Mouse (Mus musculus): Measurements from ENCODE around the gene Slc38a10.

Gene Slc38a10

DNA sequence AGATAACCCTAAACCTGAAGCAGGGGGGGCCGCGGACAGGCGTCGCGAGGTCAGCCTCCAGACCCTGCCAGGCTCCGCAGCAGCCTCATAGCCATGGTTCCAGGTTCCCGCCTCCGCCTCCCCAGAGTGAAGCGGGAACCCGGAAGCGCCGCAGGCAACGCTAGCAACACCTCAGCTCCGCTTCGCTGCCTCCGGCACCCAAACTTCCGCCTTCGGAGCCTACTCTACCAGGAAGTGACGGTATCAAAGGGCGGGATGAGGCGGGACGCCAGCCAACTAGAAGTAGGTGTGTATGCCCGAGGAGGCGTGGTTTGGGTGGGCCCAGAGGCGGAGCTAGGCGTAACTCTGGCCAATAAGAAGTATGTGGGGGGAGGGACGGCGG, at the start of gene Slc38a10:
TSS of gene Slc38a10 (minus strand) at position 234 of the 382 bp plus-strand sequence.
- DNase-seq: peak; percentile 100

DNA sequence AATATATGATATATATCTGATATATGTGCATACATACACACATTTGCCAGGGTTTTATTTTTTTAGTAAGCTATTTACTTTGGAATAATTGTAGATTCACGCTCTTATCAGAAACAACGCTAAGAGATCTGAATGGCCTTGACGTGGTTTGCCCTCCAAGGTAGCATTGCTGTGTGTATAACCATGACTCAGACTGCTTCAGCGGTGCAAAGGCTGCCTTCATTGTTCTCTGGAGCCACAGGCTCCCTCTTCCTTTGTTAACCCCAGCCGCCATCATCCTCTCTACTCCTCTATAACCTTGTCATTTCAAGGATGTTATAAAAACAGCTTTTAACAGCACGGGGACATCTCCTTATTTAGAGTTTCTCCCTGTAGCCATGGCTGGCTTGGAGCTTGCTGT, 49.5 kb upstream of the Slc38a10 start:
- DNase-seq: no peak

DNA sequence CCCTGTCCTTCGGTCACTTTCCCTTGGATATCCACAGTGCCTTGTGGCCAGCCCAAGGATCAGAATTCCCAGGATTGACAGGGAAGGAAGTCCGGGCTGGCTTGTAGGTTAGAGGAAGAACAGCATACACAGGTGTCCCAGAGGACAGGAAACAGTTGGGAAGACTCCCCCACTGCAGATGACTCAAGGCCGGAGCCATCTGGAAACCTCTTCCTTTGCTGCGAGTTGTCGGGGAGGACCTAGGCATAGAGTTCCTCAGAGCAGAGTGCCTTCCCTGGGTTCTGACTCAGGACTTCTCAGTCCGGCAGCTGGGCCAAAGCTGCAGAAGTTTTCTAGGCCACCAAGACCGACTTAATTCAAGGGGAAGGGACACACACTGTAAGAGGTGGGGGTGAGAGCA, 48.6 kb upstream of the Slc38a10 start:
- DNase-seq: peak; percentile 98

DNA sequence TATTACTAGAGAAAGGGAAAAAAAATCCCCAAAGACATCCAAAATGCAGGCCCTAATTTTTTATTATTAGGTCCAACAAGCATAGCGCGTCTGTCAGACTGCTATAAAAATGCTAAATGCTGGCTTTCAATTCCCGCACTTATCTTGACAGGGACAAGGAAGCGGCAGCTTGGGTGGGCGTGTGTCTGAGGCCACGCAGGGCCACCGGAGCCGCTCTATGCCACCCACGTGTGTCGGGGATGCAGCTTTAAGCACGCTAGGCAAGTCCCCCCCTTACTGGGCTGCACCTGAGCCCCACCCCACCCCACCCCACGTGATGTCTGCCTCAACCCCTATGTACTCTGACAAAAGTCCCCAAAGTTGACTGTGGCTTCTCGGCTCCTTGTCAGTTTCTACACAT, 47.7 kb upstream of the Slc38a10 start:
- no peak for DNase-seq

DNA sequence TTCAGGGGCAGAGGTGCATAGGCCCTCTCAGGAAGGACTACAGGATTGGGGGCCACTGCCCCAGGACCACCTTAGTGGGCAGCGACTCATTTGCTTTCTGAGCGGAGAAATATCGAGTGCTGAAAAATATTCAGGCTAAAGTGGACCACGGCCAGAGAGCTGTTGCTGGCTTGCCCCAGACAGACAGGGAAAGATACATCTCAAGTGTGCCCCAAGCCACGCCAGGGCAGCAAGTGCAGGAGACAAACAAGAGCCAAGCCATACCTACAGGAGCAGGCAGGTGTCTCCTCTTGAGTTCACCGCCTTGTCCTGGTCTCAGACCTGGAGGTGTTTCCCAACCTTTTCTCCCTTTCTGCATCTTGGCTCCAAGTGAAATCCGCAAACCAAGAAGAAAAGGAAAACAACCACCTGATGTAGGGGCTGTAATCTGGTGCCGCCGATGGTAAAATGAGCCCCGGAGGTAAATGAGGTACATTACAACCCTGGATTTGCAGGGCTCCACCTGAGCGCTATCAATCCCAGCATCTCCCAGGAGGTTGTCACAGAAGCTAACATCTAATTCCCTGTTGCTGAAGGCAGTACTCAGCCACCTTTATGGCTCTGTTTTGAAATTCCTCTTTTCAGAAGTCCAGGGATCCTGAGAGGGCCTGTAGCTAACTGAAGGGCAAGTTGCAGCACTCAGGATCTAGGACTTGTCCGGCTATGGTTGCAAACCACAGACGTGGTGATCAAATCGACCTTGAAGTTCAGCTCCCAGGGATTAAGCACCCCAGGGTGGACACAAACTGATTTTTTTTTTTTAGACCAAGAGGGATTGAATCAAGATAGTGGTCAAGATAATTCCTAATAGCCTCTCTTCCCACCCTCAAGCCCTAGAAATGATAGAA, 39.6 kb upstream of the Slc38a10 start:
- peak; percentile 94 for DNase-seq

DNA sequence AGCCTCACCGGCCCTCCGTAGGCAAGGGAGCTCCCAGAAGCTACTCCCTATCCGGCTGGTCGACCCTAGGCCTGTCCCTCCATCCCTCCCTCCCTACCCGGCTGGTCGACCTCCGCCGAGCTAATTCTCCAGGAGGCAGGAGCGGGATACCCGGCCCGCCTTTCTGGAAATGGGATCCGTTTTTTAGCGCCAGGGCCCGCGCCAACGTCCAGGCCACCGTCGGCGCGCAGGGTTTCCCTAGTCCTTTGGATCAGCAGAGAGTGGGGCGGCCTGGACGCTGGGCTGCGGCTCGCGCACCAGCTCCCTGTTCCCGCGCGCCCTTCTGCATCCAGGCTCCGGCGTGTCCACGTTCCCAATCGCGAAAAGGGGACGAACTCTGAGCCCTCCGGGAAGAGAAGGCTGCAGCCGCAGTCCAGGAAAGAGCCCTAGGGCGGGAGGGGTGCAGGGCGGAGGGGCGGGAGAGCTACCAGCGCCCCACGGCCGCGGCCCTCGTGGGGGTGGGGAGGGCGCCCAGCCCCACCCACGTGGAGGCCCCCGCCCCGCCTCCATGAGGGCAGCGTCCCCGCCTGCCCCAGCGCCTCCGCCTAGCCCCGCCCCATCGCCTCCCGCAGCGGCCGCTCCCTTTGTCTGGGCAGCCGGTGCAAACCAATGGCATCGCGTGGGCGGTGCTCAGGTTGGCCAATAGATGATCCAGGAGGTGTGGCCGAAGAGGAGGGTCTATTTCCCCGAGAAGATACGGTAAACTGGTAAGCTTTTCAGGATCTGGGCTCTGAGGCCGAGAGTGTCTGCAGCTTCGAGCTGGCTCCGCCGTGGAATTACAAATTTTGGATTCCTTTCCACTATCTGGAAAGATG, 38.5 kb upstream of the Slc38a10 start:
- DNase-seq: peak; percentile 100

DNA sequence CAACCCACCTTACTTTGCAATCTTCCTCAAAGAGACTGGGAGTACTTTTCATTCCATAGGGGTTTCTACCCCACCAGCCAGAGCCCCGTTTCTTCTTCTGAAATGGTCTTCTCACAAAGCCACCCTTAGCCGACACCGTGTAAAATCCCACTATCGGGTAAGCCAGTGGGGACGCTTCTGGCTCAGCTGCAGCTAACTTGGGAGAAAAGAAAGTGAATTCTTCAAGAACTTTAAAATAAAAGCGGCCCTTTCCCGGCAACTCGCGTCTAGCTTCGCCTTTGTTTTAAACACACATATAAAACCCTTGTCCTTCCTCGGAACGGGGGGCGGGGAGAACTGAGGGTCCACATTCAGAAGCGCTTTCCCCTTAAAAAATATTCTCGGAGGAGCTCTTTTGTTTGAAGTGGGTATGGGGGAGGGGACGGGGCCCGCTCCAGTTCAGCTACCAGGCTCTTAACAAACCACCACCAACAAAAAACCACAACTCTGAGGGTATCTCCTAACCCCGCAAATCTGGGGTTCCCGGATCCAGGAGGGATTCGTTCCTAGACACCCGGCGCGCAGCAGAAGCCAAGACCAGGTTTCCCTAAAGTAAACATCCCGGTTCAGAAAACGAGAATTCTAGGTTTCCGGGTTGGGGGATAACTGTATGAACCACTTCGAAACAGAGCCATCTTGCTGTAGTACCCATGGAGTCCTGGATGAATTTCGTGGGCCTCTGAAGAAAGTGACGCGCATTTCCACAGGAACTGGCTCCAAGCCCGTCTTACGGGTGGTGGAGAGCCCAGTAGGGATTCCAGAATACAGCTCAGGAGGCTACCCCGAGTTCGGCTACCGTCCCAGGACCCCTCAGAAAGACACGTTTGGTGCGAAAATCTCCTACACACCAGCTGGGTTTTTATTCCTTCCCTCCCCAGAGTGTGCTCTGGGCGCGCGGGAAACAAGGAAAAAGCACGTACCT, 37.6 kb upstream of the Slc38a10 start:
- DNase-seq: peak; percentile 97

DNA sequence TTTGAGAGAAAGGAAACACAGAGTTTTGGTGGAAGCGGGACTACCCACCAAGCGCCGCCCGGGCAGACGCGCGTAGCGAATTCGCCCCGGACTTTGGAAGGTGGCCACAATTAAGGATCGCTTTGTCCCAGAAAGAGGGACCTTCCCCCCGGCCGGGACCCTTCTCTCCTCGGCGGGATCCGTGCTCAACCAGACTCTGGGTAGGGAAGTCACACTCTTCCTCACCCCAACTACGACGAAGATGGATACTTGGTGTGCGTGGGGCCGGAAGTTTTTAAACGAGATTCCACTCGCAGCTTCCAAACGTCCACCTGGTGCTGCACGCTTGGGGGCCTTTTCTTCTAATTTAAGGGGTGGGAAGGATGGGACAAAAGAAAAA, 36.9 kb upstream of the Slc38a10 start:
- no peak for DNase-seq

DNA sequence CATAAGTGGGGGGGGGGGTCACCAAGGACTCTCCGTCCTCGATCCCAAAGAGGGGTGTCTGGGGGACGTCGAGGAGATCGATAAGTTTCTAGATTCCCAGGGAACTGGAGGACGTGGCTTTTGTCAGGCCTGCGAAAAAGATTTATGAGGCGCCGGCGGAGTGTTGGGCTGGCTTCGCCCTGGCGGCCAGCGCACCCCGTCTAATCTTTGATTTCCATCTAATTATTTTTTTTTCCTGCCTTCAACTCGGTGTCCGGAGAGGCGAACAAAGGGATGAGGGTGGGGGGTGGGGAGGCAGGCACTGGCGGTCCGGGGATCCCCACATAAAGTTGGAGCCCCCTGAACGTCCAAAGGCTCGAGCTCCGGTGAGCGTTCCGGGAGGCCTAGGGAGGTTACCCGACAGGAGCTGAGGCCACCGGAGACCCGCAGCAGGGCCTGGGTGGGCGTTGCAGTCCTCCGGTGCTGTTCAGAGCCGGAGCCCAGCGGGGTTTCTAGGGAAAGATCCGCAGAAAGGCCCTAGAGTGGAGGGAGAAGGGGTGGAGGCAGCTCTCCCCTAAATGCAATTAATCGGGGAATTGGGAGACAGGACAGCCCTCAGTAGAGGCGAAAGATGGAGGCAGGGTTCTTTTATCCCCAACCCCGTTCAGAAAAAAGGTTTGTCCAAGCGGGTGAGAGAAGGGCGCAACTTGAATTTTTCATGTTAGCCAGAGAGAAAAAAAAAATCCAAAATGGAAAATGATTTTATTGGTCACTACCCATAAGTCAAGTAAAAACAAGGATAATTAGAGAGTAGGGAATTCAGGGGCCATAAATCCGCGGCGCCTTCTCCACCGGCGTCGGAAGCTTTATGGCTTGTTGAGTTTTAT, 36.3 kb upstream of the Slc38a10 start:
- peak; percentile 90 for DNase-seq

DNA sequence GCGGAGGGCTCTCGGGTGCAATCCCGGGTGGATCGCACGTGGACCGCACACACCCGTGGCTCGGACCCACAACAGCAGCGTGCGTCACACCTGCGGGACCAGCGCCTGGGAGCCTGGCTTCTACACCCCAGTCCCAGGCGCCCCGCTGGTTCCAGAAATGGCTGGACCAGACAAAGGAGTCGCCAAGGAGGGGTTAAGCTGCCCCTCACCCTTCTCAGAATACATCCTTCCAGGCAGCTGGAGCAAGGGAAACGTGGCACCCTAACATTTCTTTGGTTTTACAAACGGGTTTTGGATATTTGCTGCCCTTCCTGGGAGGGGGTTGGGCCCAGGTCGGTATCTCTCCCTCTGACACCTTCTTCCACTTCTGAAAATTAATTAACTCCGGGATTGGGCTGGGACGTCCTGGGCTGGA, 35.7 kb upstream of the Slc38a10 start:
- peak; percentile 91 for DNase-seq

DNA sequence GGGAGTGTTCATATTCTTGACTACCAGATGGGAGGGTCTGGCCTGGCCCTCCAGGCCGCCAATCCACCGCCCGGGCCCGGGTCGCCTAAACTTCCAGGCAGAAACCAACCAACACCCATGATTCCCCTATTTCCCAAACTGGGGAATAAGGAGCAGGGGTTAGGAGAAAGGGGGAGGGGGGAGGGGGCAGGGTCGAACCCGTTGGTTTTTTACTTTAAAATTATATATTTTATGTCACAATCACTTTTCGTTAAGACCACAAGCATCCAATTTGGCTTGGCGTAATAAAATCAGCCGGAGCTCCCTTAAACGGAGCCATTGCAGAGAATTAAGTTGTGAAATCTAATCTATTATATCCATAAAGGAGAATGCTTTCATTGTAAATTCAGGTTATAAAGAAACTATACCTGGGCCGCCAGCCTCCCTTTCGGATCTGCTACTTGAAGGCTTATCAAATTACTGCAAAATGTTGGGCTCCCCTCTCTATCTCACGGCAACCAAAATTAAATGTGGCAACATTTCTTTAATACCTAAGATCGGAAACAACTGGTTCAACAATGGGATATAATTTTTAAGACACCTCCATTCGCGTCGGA, 35.1 kb upstream of the Slc38a10 start:
- peak; percentile 68 for DNase-seq

DNA sequence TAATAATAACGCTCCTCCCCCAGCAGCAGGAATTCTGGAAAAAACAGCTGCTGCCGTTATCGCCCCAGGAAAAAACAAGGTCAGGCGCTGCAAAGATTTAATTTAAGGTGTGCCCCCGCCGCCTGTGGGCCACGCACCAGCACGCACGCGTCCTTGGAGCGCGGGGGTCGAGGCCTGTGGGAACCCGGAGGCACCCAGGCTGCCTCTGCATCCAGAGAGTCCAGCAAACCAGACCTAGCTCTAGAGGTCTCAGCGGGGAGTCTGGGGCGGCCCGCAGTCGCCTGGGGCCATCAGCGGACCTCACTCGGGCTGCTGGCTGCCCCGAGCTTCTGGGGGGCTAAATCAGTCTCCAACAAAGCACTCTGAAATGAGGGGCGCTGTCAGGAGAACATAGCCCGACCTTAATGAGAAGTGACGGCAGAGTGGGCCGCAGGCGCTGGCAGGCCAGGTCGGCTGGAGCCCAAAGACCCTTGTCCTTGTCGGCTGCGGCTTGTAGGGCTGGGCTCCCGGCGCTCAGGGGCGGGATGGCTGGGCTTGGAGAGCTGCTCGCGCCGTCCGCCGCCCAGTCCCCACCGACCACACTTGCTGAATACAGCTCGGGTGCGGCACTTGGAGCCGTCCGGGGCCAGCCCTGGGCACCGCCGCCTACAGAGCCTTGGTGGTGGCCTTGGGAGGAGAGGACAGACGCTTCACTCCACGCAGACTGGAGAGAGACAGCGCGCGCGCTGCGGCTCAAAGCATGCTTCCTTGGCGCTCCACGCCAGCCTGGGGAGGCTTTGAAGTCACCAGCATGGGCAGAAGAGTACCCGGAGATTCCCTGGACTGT, 34.4 kb upstream of the Slc38a10 start:
- DNase-seq: no peak

DNA sequence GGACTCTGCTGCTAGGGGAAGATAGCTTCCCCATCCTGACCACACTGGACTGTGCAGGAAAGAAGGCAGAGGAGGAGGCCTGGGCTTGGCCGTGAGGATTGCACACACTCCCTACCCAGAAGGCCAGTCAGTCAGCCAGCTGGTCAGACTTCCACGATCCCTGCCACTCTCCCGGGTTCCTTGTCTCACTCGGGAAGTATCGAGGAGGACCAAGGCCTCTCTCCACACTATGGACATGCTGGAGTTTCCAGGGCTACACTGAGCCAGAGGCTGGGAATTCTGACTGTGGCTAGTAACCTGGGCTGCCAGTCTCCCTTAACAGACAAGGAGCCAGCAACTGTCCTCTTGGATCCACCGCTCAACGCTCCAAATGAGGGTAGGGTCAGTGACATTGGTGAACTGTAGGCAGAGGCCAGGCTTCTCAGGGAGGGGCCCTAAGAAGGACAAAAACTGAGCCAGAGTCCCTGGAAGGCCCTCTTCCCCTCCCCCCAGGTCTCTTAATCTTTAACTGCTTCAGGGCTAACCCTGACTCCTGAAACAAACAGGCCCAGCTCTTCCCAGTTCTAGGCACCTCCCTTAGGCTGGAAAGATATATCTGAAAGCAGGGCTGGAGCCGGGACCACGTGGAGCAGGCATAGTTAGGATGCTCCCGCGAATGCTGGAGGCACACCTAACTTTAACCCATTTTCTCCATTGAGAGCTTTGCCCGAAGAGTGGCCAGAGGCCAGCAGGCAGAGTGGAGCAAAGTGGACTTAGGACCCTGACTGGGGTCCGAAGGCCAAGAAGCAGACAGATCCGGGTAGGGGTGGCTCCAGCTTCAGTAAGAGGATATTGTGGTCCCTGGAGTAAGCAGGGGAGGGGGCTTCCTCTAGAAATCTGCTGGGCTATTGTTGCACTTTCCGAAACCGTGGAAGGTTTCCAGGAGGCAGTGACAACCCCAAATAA, 33.5 kb upstream of the Slc38a10 start:
- peak; percentile 99 for DNase-seq

DNA sequence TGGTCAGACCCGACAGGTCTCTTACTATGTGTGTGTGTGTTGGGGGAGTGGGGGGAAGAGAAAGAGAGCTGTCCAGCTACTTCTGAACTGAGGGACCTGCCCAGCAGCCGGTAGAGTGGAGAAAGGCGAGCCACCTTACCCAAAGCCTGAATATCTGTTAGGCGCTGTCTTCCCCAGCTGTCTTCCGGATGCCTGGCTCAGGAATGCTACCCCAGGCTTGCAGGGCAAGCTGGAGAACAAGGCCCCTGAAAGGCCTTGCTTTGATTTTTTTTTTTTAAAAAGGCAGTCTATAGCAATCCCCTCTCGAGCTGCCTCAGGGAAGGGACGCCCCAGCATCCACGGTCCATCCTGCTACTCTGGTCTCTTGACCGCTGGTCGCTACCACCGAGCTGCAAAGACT, 32.6 kb upstream of the Slc38a10 start:
- no peak for DNase-seq

DNA sequence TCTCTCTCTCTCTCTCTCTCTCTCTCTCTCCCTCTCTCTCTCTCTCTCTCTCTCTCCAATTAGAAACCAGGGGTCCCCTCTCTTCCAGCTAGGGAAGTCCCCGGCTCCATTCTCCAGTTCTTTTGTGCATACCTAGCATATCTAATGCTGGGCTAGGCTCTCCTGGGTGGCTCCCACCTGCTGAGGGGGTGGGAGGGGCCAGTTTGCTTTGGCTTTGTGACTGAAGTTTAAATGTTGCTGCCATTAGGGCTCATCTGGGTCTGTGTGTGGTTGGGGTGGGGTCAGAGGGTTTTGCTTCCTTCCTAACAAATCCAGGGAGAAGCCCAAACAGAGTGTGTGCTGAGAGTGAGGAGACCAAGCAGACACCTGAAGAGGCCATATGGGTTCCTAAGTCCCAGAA, 32.0 kb upstream of the Slc38a10 start:
- DNase-seq: no peak

DNA sequence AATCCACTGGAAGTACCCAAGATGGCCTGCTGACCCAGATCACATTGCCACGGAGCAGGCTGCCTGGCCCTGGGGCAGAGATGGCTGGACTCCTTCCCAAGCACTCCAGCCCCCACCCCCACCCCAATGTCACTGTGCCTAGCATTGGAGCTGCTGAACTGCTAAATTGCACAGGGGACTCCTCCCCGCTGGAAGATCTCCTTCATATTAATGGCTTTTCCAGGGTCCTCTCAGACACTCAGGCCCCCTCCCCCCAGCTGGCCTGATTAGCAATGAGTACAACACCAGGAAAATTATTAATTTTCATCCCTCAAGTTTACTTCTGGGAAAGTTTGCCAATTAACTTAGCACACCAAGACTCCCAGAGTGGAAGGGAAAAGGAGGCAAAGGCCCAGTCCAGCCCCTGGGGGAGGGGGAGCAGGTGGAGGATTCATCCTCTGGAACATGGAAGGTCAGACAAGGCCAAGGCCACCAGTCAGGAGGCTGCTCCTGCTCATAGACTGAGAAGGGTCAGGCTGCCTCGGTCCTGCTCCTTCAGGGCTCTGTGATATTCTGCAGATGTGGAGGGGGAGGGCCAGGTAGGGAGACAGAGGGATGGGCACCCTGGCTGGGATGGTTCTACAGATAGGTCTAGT, 31.4 kb upstream of the Slc38a10 start:
- peak; percentile 91 for DNase-seq

DNA sequence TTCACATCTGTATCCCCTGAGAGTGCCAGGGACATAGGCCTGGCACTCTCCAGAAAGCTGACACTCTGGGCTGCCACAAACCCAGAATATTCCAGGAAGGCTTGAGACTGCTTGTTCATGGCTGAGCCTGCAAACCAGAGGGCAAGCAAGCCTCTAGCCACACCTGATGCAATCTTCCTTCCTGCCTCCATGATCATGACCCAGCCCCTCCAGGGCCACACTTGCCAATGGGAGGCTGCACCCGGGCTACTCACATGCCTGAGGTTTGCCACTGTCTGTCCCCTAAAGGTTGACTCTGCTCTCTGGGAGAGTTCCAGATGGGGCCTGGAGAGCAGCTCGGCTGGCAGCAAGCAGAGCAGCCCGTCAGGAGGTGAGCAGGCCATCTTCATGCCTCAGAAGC, 30.2 kb upstream of the Slc38a10 start:
- no peak for DNase-seq

DNA sequence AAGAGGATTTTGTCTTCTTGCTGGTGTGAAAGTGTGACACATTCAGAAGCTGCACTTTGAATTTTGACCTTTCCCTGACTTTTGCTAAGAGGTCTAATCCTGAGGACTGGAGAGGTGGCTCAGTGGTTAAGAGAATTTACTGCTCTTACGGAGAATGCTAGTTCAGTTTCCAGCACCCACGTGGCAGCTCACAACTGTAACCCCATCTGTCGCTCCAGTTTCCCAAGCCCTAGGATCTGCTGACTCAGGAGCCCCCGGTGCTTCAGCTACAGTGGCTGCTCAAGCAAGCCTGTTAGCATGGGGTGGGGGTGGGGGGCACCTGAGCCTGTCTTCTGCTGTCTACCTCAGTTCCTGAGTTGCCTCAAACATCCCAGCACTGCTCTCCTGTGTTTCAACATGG, 28.2 kb upstream of the Slc38a10 start:
- no peak for DNase-seq

DNA sequence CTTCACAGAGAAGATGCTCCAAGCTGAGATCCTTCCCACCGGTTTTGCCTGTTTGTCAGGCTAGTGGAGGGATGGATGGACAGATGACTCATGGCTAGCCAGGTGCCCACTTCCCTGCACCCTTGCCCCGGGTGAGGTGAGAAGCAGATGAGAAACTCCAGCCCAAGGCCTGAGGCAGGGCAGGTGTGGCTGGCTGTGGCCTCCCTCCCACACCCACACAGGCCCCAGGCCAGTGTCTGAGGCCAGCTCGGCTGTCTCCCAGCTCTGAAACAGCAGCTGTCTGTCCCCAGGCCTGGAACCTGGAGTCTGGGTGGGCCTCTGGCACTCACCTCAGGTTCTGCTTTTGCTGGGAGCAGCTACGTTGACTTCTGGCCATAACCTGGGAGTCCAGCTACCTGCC, 24.8 kb upstream of the Slc38a10 start:
- DNase-seq: peak; percentile 87

Data from heart, adult 11 months (tissue).